Mouse (Mus musculus) heart, adult 18-20 months (tissue): ENCODE results near the gene Slc30a5. TPM values are rescaled to one million over a fixed set of nuclear protein-coding genes. Genes with fewer than 3 reads are reported as not detected.
"Not testable (repeated sequence)": the region's sequence is repeated elsewhere in the genome, so short reads cannot be mapped to it uniquely, and the experiment has no call there.

Experiments
- DNase-seq, 2 experiments: peaks; one replicate each; pipeline ENCODE4 v3.0.0; 2021 to 2022; ENCODE audit warnings: mixed read lengths in 1 of 2
- total RNA-seq, 2 experiments: library from RNA; stranded (reverse); gene quantifications; 2 replicates each; pipeline ENCODE4 v1.2.3; 2021

The Slc30a5 gene
- total RNA-seq, 2 experiments from 2014 or later: 20.1 to 21.8 TPM

GRCm38 (mm10) chr13:100843016-100843725 is 9.9 kb upstream of the Slc30a5 start:
- DNase-seq: peak; percentile 85 to 88

GRCm38 (mm10) chr13:100841741-100842140 is 8.5 kb upstream of the Slc30a5 start:
- no peak for DNase-seq

GRCm38 (mm10) chr13:100834777-100835176 is 1.6 kb upstream of the Slc30a5 start:
- DNase-seq: no peak

GRCm38 (mm10) chr13:100833640-100834002 is 394 bp upstream of the Slc30a5 start:
- DNase-seq: no peak

DNA sequence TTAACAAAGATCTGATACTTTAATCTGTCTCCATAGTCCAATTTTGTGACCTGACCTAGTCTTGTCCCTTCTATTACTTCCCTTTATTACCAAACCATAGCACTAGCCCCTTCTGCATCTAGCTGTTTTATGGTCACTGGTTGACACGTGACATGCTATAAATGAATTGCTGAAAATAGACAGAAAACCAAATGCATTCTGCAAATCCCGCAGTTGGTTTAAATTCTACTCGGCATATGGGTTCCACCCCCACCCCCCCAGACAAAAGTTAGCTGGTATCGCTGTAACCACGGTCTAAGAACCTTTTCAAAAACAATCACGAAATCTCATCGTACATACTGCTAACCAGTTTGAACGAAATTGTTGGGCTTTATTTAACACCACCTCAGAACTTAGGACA is 1.0 kb downstream of the Slc30a5 start:
- no peak for DNase-seq

DNA sequence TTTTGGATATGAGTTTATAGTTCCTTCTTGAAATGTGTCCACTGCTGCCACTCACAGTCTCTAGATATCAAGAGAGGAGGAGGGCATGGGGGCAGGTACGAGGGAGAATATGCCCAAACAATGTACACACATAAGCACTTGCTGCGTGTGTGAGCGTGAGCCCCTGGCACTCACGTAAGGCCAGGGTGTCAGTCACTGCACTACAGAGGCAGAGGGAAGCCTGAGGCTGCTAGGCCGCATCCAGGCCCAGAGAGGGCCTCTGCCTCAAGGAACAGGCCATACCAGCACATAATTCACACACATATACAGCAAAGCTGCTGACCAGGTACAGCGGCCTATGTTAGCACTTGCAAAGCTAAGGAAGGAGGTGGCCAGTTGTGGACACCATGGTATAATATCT is 2.1 kb downstream of the Slc30a5 start:
- DNase-seq: no peak

DNA sequence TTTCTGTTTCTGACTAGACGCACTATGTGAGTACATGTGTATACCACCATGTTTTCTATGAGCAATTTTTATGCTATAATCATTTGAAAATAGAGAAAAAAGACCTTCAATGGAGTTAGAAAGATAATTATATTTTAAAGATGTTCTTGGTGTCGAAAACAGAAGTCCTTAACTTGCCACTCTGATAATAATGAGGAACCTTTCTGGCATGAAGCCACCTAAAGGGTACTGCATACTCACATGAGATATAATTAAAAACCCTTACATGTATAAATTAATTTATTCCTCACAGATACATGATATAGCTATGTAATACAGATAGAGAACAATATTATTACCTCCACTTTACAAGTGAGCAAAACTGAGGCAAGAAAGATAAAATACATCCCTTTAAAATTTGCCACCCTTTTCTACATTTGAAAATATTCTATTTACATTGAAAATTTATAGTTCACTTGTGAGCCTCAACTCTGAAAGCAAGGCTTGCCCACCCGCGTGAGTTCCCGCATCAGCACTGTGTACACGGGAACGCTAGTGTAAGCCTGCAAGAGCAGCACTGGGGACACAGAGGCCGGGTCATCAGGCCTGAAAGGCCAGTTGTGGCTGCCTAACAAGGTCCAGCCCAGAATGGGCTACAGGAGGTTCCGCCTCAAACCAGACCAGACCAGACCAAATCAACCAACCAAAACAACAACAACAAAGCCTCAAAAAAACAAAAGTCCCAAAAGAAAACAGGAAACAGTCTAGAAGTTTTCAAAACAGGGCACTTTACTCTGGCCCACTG is 7.4 kb downstream of the Slc30a5 start:
- no peak for DNase-seq

DNA sequence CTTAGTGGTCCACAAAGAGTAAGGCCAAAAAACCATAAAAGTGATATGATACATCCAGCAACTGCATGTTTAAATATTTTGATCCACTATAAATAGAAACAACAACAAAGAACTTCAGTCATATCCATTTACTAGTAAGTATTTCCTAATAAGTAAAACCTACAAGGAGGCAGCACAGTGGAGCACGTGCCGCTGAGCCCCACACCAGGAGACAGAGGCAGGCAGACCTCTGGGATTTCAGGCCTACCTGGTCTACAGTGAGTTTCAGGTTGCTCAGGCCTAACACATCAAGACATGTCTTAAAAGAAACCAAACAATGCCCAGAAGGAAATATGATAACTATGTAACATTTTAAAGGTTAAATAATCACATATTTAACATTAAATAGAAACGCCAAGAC is 8.3 kb downstream of the Slc30a5 start:
- no peak for DNase-seq

GRCm38 (mm10) chr13:100824306-100824705 is 8.9 kb downstream of the Slc30a5 start:
- no peak for DNase-seq

DNA sequence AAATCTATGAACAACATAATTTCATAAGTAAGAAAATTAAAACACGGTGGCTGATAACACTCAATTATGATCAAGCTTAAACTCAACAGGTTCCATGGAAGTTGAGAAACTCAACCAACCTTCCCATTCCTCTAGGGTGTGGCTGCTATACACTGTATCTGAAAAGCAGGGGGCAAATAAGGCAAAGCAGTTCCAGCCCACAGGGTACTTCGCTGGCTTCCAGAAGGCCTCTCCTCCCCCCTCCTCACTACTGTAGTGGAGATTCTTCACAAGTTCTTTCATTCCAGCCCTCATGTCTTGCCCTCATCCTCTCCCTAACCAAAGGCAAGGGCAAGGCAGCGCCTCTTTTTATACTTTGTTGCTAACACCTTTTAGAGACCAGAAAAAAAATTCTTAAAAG is 9.4 kb downstream of the Slc30a5 start:
- no peak for DNase-seq

- DNase-seq: no peak
These were observed 18.8 kb downstream of the Slc30a5 start for GRCm38 (mm10) chr13:100814451-100814850.

DNA sequence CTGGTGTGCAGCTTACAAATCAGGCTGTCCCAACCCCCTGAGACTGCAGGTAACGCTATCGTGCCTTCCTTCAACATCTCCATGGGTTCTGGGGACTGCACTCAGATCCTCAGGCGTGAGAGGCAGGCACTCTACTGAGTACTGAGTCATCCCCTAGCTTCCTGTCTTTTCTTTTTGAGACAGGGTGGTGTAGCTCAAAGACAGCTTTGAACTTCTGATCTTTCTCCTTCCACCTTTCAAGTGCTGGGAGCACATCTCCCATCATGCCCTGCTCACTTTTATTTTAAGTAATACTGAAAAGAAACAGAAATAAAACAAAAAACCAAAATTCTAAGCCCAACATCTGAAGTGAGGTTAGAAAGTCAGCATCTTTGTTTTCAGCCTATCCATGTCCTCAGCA is 27.5 kb downstream of the Slc30a5 start:
- DNase-seq: no peak

DNA sequence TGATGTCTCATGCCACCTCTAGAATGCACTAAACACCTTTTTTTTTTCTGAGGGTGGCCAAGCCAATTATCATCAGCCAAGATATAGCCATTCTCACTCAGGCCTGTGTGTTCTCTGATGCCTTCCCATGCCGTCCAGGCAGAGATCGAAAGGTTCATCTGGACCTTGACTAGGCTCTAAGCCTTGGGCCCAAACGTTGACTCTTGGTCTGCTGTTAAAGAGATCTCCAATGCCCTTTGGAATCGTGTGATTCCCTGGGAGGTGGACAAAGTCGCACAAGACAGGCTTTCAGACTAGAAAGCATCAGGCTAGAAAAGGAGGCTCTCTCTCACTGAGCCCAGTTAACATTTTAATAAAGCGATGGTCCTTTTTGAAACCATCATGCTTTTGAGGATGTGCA is 36.1 kb downstream of the Slc30a5 start:
- no peak for DNase-seq

GRCm38 (mm10) chr13:100789083-100789482 is 44.1 kb downstream of the Slc30a5 start:
- no peak for DNase-seq

DNA sequence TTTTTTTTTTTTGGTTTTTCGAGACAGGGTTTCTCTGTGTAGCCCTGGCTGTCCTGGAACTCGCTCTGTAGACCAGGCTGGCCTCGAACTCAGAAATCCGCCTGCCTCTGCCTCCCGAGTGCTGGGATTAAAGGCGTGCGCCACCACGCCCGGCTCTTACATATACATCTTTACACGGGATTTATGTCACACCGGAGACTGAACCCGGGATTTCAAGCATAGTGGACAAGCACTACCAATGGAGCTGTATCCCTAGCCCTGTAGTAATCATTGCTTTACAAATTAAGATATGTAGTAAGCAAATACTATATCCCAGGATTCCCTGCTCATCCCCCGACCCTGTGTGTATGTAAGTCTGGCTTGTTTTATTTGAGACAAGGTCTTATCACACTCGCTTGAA is 45.2 kb downstream of the Slc30a5 start:
- DNase-seq: not testable (repeated sequence)

DNA sequence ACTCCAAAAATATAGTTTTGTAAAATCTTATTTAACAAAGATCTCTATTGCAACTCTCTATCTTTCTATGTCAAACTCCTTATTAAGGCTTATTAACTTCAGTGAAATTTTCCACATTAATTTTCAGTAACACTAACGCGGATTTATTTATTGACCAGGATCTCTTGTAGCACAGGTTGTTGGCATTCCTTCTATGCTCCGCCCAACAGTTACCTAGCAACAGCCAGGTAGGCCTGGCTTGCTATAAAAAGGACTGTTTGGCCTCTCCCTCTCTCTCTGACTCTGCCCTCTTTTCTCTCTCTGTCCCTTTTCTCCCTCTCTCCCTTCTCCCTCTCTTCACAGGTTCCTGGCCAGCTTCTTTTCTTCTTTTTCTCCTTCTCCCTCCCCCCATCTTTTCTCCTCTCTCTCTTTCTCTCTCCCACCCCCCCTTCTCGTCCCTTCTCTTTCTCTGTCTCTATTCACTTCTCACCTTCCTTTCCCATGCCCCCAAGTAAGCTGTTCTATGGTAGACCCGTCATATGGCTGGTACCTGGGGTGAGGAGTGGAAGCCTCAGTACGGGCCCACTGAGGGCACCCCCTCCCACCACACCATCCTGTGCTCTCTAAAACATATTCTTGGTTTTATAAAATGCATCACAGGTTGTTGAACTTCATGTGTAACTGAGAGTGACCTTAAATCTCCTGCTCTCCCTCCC is 45.8 kb downstream of the Slc30a5 start:
- no peak for DNase-seq

GRCm38 (mm10) chr13:100786414-100786867 is 46.8 kb downstream of the Slc30a5 start, which contains the start of gene Ccnb1:
Ccnb1 (minus strand) TSS chr13:100786570.
- DNase-seq: peak; percentile 91 to 94

GRCm38 (mm10) chr13:100785806-100786413 is 47.3 kb downstream of the Slc30a5 start:
- DNase-seq: no peak

DNA sequence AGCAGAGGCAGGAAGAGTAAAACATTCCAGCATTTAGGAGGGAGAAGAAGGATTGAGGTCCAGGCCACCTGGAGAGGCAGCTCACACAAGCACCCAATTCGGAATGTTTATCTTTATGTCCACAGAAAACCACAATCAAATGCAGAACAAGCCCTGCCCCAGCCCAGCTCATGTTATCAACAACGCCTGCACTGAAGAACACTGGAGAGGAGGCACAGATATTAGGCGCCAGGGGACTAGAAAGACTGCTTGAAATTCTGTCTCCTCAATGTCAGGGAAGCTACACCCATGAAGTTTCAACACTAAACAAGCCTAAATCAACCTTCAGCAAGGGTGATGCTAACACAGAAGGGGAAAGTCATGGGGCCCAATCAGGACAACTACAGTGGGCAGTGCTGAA is 55.7 kb downstream of the Slc30a5 start:
- no peak for DNase-seq

DNA sequence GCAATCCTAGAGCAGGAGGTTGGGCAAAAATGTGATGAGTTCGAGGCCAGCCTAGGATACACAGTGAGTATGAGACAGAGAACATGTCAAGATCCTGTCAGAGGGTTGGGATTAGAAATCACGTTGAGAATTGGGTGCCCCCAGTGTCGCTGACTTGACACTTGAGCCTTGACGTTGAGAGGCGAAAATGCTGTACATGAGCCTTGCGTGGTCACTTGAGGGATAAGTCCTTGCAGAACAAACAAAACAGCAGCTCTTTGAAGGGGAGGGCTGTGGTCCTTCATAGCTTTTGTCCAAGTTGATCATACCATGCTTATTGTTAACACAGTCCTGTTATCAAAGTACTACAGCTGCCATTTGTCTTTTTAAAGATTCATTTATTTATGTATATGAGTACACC is 56.5 kb downstream of the Slc30a5 start:
- no peak for DNase-seq

DNA sequence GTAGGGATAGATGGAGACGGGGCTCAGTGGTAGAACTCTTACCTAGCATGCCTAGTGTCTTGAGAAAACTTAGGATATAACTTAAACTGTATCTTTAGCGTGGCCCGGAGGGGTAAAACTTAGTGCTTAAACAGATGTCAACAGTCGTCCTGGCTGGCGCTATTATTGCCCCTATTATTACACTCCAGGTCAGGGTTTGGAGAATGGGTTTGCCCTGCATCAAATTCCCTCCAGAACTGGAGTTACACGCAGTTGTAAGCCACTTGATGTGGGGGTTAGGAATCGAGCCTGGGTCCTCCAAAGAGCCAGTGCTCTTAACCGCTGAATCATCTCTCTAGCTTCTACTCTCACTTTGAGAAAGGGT is 57.2 kb downstream of the Slc30a5 start:
- DNase-seq: no peak

DNA sequence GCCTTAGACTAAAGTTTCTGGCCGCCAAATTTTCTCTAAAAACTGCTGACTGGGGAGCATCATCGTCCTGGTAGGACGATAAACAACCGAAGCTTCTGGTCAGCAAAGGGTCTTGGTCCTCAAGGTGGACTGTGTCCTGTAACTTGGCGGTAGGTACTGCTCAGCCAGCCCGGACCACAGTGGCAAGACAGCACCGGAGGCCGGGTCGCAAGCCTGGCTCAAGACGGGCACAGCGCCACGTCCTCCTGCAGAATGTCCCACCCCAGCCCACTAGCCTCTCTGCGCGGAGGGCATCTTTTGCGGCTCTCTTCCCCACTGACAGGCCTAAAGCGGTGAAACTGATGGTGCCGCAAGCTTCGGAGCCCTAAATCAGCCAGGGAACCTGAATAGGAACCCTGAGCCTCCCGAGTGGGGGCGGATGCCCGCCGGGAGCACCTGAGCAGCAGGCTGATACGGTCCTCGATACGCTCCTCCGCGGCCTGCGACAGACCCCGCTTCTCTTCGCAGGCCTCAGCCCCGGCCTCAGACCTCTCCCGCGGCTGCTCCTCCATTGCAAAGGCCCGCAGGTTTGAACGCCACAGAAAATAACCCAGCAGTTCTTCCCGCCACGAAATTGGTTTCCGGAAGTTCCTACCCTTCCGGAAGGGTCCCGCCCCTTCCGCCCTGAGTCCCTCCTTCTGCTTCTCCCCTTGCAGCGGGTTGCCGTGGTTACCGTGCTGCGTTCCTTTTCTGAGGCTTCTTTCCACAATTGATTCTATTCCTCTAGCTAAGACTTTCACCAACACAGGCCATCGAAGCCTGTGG is 57.8 kb downstream of the Slc30a5 start, which contains the start of gene Cenph:
Gene Cenph, minus strand, starts transcription at position 648 of the 804 bp plus-strand sequence.
- peak; percentile 89 to 90 for DNase-seq
